Mouse (Mus musculus): ENCODE measurements around the gene Dnajc3. TPM values are rescaled to one million over a fixed set of nuclear protein-coding genes. Genes with fewer than 3 reads are reported as not detected.

The Dnajc3 gene
- 67.9 TPM for polyA plus RNA-seq (2017; shearing (Covaris generic))

DNA sequence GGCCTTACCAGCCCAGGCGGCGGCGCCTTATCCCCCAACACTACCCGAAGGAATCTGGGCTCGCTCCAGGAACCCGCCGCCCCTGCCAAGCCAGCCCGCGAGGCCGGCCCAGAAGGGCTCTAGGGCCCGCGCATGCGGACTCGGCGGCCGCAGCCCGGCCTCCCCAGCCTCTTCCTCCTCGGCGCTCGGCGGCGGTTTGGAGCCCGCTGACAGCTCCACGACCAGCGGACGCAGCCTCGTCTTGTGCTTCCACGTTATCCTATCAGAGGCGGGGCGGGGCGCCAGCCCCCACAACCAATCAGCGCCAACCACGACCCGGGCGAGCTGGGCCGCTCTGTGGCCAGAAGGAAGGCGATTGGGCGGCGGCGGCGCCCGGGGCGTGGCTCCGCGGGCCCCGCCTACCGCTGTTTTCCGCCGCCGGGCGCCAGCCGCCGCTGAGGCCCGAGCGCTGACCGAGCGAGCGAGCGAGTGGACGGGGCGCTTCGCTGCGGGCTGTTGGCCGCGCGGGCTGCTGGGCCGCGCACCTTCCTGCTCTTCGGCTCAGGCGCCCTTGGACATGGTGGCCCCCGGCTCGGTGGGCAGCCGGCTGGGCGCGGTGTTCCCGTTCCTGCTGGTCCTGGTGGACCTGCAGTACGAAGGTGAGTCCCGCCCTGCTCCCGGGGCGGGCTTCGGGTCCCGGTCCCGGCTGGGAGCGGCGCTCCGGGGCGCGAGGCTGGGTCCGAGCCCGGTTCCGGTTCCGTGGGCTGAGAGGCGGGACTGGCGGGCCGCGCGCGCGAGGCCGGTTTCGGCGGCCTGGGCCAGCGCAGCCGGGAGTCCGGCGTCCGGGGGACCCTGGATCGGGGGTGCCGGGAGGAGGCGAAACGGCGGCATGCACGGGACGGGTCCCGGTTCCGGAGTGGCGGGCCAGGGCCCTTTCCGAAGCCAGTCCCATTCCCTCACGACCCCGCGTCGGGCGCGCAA lies at the start of gene Dnajc3:
Dnajc3 (plus strand) TSS at position 444 of the 960 bp plus-strand sequence.

DNA sequence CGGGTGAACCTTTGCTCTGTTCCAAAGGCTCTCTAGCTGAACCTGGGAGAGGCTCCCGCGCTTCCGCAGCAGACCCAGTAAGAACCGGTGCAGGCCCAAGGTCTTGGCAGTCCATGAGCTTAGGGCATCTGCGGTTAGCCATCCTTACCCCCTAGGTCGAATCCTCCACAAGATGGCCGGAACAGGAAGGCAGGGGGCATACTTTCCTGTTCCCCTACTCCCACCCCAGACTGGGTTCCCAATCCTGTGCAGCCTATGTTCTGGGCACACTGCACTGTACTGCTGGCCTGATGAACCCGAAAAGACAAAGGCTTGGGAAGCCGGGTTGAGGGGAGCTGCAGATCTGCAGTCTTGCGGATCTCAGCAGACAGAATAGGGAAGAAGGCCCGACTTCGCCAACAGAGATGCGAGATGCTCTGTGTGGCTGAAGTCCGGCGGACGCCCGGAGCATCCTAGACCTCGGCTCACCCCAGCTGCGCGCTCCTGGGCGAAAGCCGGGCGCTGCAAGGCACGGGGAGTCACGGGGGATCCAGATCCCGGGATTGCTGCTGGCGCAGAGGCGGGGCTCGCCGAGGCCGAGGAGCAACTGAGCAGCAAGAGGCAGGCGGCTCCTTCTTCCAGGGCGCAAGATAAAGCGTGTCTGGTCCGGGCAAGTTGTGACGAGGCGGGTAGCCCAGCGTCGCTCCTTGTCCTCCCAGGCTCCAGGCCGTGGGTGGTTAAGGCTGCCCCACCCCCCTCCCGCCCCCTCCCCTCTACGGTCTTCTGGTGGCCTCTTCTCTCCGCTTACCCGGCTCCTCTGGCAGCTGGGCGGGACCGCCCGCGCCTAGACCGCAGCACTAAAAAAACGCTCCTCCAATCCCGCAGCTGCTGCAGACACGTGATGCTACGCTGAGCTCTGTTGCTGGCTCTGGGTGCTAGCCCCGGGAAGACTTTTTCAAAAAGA lies 12.8 kb upstream of the Dnajc3 start, which contains the start of gene Dzip1:
Dzip1 (minus strand) TSS at position 788 of the 943 bp plus-strand sequence.

Other genes starting within 250 kb of the Dnajc3 start
- gene Abcc4, start 231.8 kb upstream of the Dnajc3 start, polyA plus RNA-seq (2017; shearing (Covaris generic)), result 19.4 TPM
- 2.9 TPM for gene Cldn10, start 150.1 kb upstream of the Dnajc3 start, polyA plus RNA-seq (2017; shearing (Covaris generic))
- 23.6 TPM for gene Dzip1, start 12.5 kb upstream of the Dnajc3 start, polyA plus RNA-seq (2017; shearing (Covaris generic))
- gene Uggt2, start 161.5 kb downstream of the Dnajc3 start, polyA plus RNA-seq (2017; shearing (Covaris generic)), result 1.3 TPM
- not detected for gene Hs6st3, start 200.4 kb downstream of the Dnajc3 start, polyA plus RNA-seq (2017; shearing (Covaris generic))